14 mouse cellular contexts compared by ENCODE assay signal in the genomic region with DNA sequence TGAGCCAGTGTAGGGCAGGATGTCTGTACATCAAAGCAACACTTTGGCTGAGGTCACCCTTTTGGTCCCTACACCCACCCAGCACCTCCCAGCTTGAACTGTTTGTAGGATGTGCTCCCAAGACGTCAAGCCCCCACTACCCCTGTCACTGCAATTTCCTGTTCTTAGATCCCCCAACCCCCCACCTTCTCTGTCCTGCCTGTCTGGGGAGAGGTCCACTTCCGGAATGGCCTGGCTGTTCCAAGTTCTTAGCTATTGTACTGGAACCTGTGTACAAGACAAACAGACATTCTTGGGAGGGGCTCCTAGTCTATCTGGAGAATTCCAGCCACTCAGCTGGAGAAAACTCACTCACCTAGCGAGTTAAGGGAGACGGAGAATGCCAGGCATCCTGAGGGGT.
DNase-seq lines count a peak whose midpoint lies in the region; ATAC-seq lines count a peak whose summit lies in the region.
"Had no signal": no experiment of that assay in that cellular context is flagged by ENCODE, and none has a peak within 500 bp of the region (broad histone marks: within the 10 kb centered on the region; RNA-seq: fewer than 3 reads in every experiment).

No protein-coding gene starts in this region.

- H3K9me3 ChIP-seq in heart, embryonic 13.5 days: no peaks in the 10 kb centered on the region
- H3K9me3 ChIP-seq: intestine, embryonic 15.5 days; liver, embryonic 15.5 days had no signal

- 35% methylated on average over 4 of the region's 4 CpGs for whole genome bisulfite sequencing in heart, embryonic 13.5 days

- H3K27ac ChIP-seq in heart, embryonic 13.5 days (replicated peaks): peak overlapping the region; percentile 43
- H3K27ac ChIP-seq: intestine, embryonic 15.5 days; liver, embryonic 15.5 days had no signal

- intact Hi-C loops in heart, postnatal 25 days (cut with DNase I): no loop called here

- peak; percentile 98 for DNase-seq in heart, adult 11 months
- DNase-seq in heart, postnatal 25 days (ENCODE audit: low spot score): no peak
- DNase-seq in CD4-positive, CD25-positive, alpha-beta regulatory T cell, adult 2 months (ENCODE audit: low read depth, low spot score): peak; percentile 22
- DNase-seq in naive thymus-derived CD4-positive, alpha-beta T cell, adult 2 months (ENCODE audit: low read depth): peak; percentile 64
- DNase-seq in cerebellum, adult 11 months: no peak
- DNase-seq in B cell, adult 2 months: no peak
- DNase-seq: embryo, embryonic 11 days; right cerebral cortex, postnatal 4 days had no signal

- ATAC-seq in heart, embryonic 13.5 days (ENCODE audit: extremely low read depth, insufficient number of reproducible peaks, low FRiP score, low TSS enrichment): no peak
- no peak for ATAC-seq in erythroblast, adult 5-6 weeks (replicated peaks; ENCODE audit: low FRiP score, poor library complexity, severe bottlenecking)
- ATAC-seq: forebrain, embryonic 16.5 days; intestine, embryonic 15.5 days had no signal

- H3K4me2 ChIP-seq in heart, embryonic 13.5 days: no peak overlapping the region
- H3K4me2 ChIP-seq: intestine, embryonic 15.5 days; liver, embryonic 15.5 days had no signal

- H3K27me3 ChIP-seq in heart, embryonic 13.5 days (replicated peaks): no peaks in the 10 kb centered on the region
- H3K27me3 ChIP-seq: intestine, embryonic 15.5 days; liver, embryonic 15.5 days had no signal

- H3K36me3 ChIP-seq in heart, embryonic 13.5 days: no peaks in the 10 kb centered on the region
- H3K36me3 ChIP-seq: intestine, embryonic 15.5 days; liver, embryonic 15.5 days had no signal

- peaks cover 74% of the 10 kb centered on the region for H3K4me1 ChIP-seq in heart, embryonic 13.5 days
- H3K4me1 ChIP-seq: liver, embryonic 15.5 days had no signal

- H3K4me3 ChIP-seq in heart, embryonic 13.5 days: no peak overlapping the region
- H3K4me3 ChIP-seq: intestine, embryonic 15.5 days; liver, embryonic 15.5 days; myocyte had no signal

- H3K9ac ChIP-seq in heart, embryonic 13.5 days: no peak overlapping the region
- H3K9ac ChIP-seq: intestine, embryonic 15.5 days; liver, embryonic 15.5 days had no signal

Comparison
In these comparisons a context has a peak if more than half of its experiments do, and no peak if none do; other contexts are left out.
1. DNase-seq: peak in heart, adult 11 months (single experiment), CD4-positive, CD25-positive, alpha-beta regulatory T cell, adult 2 months (single experiment) and naive thymus-derived CD4-positive, alpha-beta T cell, adult 2 months (single experiment); none in heart, postnatal 25 days (single experiment), cerebellum, adult 11 months (single experiment) and B cell, adult 2 months (0 of 2).